Mouse (Mus musculus): Measurements from ENCODE around the gene Thsd4.

Thsd4 gene

DNA sequence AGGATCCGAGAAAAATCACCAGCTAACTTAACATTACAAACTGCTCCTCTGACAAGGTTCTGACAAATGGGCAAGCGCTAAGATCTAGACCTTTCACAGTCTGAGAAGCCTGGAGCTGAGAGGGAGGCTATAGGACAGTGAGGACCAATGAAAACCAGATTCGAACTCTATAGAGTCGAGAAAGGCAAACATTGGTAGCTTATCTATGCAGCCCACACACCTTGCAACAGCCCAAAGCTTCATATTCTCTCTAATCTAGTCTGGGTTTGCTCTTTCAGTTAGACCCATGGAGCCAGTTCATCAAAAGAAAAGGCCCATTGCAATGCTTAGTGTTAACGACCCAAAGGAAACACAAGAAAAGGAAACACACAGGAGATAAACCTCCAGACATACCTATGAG lies 252.0 kb downstream of the Thsd4 start:
- no peak for DNase-seq (ENCODE audit: low spot score in 2 of 2)

DNA sequence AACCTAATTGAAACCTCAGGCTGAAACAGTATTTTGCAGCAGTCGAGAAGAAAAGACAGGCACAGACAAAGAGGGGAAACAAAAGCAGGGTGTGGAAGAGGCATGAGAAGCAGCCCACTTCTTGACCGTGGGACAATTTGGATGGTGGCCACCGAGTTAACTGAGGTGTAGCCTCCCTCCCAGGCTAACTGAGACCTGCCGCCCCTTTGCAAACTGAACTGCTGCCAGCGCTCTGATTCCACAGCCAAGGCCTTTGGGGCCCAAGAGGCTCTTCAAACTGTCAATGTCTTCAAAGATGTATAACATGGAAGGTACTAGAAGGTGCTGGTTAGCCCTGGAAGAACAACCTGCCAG lies 254.6 kb downstream of the Thsd4 start:
- DNase-seq (ENCODE audit: low spot score in 2 of 2): no peak

- DNase-seq (ENCODE audit: low spot score in 2 of 2): no peak
Measured at GRCm38 (mm10) chr9:60266583-60267272, 255.1 kb downstream of the Thsd4 start.

GRCm38 (mm10) chr9:60264586-60265325 lies 257.1 kb downstream of the Thsd4 start:
- no peak for DNase-seq (ENCODE audit: low spot score in 2 of 2)

- no peak for DNase-seq (ENCODE audit: low spot score in 2 of 2)
Measured at GRCm38 (mm10) chr9:60262515-60263140, 259.2 kb downstream of the Thsd4 start.

DNA sequence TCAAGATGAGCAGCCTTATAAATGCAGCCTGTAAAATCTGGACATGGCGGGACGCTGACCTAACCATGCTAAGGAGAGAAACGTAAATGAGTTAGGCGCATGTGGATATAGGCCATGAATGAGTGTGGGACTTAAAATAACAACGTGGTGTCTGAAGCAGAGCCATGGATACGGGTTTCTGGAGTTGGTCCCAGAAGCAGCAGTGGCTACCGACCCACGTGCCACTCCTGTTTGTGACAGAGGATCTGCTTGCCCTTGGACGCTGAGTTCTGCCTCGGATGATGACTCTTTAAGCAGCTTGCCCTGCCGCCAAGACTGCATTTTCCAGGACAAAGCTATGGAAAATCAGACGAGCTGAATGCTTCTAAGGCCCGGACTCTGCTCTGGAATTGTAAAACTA lies 262.2 kb downstream of the Thsd4 start:
- DNase-seq (ENCODE audit: low spot score in 2 of 2): no peak

GRCm38 (mm10) chr9:60251765-60252164 lies 270.1 kb downstream of the Thsd4 start:
- no peak for DNase-seq (ENCODE audit: low spot score in 2 of 2)

- DNase-seq (ENCODE audit: low spot score in 2 of 2): no peak
Measured at GRCm38 (mm10) chr9:60250403-60250802, 271.4 kb downstream of the Thsd4 start.

GRCm38 (mm10) chr9:60247998-60248397 lies 273.8 kb downstream of the Thsd4 start:
- no peak for DNase-seq (ENCODE audit: low spot score in 2 of 2)

- DNase-seq (ENCODE audit: low spot score in 2 of 2): peak in 1 of 2 experiments; percentile 35
Measured at GRCm38 (mm10) chr9:60244943-60245342, 276.9 kb downstream of the Thsd4 start.

DNA sequence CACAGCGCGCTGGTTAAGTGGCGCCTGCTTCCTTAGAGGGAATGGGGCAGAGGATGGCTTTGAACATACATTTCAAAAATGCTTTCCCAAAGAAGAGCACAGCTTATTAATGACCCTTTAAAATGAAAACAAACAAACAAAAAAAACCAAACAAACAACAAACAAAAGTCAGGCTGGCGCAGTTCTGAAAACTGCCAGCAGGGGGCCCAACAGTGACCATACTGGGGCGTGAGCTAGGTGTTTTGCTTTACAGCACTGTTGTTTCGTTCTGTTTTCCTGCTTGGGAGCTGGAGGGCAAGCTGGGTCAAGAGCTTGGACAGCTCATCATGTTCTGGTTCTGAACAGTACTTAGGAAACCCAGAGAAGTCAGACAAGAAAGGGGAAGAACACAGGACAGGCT lies 278.3 kb downstream of the Thsd4 start:
- DNase-seq (ENCODE audit: low spot score in 2 of 2): no peak

GRCm38 (mm10) chr9:60237667-60238066 lies 284.2 kb downstream of the Thsd4 start:
- DNase-seq (ENCODE audit: low spot score in 2 of 2): no peak

GRCm38 (mm10) chr9:60236155-60236554 lies 285.7 kb downstream of the Thsd4 start:
- no peak for DNase-seq (ENCODE audit: low spot score in 2 of 2)

DNA sequence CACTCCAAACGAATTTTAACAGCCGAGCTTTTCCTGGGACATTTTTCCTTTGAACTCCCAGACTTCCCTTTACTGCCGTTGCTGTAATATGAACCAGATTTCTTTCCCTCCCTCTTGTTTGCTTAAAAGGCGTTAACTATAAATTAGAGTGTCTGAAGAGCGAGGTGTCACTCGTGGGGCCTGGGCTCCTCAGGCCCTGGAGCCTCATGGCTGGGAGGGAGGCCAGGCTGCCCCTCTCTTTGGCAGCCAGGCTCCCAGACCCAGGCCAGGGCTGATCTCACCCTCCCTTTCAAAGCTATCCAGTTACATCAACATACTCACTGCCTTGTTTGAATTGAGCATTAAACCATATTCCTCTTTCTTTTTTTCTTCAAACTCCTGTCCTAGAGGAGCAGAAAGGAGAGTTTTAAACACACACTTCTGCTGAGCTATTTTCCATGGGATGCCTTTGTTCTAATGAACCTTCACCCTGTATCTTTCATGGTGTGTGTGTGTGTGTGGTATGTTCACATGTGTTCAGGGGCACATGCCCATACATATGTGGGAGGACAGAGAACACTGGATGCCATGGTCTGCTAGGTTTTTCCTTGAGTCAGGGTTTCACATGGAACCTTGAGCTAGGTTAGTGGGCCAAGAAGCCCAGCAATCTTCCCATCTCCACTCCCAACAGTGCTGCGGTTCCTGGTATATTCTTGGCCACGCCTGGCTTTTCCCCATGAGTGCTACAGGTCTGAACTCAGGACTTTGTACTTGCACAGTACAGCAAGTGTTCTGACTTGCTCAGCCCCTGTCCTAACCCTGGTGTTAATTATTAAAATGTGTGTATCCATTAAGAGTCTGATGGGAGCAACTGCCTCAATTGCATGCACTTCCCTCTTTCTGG lies 287.4 kb downstream of the Thsd4 start:
- no peak for DNase-seq (ENCODE audit: low spot score in 2 of 2)

GRCm38 (mm10) chr9:60231981-60232881 lies 289.6 kb downstream of the Thsd4 start:
- no peak for DNase-seq (ENCODE audit: low spot score in 2 of 2)

DNA sequence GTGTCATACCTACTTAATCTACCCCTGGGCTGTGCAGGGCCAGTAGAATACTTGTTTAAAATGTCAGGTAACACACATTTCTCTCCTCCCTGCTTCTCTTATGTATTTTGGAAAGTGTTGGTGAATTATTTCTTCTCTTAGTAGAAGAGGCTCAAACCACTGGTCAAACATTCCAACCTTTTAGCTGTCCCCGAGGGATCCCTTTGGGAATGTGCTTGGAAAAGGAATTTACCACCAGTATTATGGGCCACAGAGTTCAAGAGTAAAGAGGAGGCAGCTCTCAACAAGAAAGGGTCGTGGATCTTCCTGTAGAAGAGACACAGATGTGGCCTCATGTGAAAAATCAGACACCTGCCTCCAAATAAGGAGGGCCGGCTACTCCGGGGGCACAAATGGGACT lies 292.4 kb downstream of the Thsd4 start:
- DNase-seq (ENCODE audit: low spot score in 2 of 2): no peak

- no peak for DNase-seq (ENCODE audit: low spot score in 2 of 2)
Measured at GRCm38 (mm10) chr9:60227727-60228126, 294.1 kb downstream of the Thsd4 start.

- no peak for DNase-seq (ENCODE audit: low spot score in 2 of 2)
Measured at GRCm38 (mm10) chr9:60226679-60227078, 295.2 kb downstream of the Thsd4 start.

GRCm38 (mm10) chr9:60226155-60226554 lies 295.7 kb downstream of the Thsd4 start:
- DNase-seq (ENCODE audit: low spot score in 2 of 2): no peak

DNA sequence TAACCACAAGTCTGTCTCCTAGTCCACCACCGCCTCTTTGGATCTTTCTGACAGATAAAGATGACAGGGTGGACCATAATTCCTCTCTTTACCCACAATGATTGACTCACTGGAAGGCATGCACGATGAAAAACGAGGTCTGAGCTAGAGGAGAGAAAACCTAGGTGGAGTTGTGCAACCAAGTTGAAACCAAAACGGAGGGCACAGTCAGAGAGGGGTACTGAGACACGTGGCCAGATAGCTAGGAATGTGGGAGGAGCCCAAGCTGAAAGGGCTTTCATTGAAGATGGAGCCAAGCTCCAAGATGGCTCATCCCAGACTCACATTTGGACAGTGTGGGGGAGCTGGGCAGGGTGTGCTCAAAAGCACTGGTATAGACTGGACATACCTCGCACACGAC lies 296.4 kb downstream of the Thsd4 start:
- DNase-seq (ENCODE audit: low spot score in 2 of 2): no peak

Data from natural killer cell, adult 2 months (primary cell).